Mouse (Mus musculus): ENCODE data around the gene Ppp1r18.

GRCm38 (mm10) chr17:35882924-35883323, 17.5 kb downstream of the Ppp1r18 start:
- TF ChIP-seq CTCF (IDR thresholded peaks at IDR 0.05; ENCODE audit: extremely low read depth, insufficient read depth, low read length) (no peak), POLR2A (IDR thresholded peaks at IDR 0.05; ENCODE audit: extremely low read depth, insufficient read depth, low read length) (no peak)

Measured in cortical plate, adult 2 months (tissue).